Mouse (Mus musculus) kidney, adult 8-10 months (tissue): Measurements from ENCODE around the gene Kpna2.
"Not testable (repeated sequence)": the region's sequence is repeated elsewhere in the genome, so short reads cannot be mapped to it uniquely, and the experiment has no call there.

ENCODE experiments used
- DNase-seq, 2 experiments: peaks; one replicate each; pipeline ENCODE4 v3.0.0; 2022

Gene Kpna2

DNA sequence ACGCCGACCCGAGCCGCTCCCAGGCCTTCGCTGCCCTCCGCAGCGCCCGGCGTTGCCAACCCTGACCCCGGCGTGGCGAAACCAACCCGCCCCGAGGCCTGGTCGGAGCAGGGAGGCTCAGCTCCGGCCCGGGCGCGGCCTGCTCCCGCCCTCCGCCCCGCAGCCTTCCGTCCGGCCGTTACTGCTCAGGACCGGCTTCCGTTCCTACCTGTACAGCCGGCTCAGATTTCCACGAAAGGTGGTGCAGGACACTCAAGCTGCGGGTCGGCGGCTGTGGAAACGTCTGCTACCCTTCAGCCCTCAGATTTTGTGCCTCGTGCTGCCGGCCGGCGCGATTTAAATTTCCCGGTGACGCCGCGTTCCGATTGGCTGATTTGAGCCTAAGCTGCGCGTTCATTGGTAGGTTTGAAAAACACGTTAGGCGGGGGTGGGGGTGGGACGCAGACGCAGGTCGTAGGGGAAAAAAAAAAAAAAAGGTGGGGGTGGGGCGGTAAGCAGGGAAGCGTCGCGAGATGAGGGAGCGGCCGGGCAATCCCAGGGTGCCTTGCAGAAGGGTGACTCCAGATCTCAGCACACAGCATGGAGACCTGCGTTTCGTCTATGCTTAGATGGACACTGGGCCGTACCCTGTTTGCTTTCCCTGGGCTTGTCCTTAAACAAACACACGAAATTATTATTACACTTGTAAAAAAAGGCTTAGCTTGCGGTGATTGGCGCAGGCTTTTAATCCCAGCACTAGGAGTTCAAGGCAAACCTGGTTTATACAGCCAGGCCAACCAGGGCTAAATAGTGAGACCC, at the start of gene Kpna2:
TSS of gene Kpna2 (minus strand) at position 391 of the 798 bp plus-strand sequence.
- DNase-seq, result peak; percentile 91 to 92

GRCm38 (mm10) chr11:107046766-107047620, 47.7 kb upstream of the Kpna2 start:
- no peak for DNase-seq

- DNase-seq, result no peak
These were observed 46.2 kb upstream of the Kpna2 start for GRCm38 (mm10) chr11:107045546-107045945.

GRCm38 (mm10) chr11:107044321-107044720, 45.0 kb upstream of the Kpna2 start:
- peak; percentile 52 to 61 for DNase-seq

GRCm38 (mm10) chr11:107043361-107043760, 44.0 kb upstream of the Kpna2 start:
- DNase-seq, result peak in 1 of 2 experiments; percentile 63

DNA sequence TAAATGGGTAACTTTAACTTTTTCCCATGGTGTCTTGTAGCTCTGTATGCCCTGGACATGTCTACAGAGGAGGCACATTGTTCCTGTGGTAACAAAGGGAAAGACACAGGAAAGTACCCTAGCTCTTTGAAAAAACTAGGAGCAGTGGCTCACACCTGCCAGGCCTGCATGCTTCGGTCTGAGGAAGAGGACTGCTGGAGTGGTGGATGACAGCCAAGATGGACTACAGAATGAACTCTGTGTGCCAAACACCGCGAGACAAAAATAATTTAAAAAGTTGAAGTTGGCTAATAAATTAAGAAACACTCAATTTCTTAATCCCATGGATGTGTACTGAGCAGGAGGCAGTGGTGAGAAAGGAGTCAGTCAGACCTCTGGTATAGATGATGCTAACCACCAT, 42.1 kb upstream of the Kpna2 start:
- no peak for DNase-seq

GRCm38 (mm10) chr11:107039417-107039816, 40.1 kb upstream of the Kpna2 start:
- DNase-seq, result no peak

DNA sequence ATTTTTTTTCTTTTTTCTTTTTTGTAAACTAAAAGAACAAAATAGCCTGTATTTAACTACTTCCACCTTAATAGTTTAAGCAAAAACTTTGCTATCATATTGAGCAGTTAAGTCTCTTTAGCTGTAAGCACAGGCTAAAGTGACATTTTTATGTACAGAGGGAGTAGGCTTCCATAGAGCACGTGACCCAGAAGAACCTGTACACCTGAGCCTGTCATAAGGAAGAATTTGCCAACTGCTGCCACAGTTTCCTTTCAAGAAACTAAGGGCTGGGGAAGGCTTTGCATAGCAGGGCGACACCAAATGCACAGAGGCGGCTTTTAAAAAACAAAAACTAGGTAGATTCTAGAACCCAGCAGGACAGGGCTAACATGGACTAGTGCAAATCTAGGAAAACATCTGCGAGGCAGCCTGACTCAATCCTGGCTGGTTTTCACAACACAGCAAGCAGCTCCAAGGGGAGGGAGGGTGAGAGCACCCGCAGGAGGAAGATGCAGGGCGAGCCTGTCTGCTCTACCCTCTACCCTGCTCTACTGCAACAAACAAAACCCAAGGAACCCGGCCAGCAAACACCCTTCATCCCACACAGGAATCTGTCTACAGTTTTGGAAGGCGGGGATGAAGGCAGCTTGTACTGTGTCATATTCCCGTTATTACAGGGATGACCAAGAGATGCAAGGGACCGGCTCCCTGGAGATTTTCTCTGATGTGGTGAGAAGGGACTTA, 34.9 kb upstream of the Kpna2 start:
- DNase-seq, result no peak

DNA sequence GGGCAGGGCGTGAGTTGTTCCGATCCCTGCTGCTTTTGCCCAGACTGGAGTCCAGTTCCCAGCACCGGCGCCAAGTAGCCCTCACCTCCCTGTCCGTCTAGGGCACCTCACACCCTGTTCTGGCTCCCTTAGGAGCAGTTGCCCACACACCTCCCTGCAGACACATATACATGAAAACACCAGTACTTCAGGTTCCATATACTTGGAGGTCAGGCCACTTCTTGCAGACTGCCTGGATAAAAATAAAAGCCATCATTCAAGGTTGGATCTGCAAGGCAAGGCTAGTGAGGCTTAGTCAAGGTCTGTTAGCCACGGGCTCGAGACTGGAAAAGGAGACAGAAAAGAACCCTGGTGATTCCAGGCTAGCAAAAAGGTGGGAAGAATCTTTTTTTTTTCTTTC, 32.3 kb upstream of the Kpna2 start:
- DNase-seq, result no peak

DNA sequence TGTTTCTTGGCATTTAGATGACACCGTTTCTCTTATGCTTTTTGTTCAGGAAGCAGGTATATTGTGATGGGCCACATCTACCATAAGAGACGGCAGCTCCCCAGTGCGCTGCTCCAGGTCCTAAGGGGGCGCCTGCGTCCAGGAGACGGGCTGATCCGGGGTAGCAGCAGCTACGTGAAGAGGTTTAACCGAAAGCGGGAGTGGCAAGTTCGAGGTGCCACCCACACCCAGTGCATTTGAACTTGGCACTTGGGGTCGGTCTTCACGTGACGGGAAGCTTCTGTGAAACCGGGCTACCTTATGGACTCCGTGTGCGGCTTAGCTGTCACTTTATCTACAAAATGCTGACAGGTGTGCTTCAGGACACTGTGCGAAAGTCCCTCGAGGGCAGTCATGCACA, 30.2 kb upstream of the Kpna2 start:
- DNase-seq, result no peak

DNA sequence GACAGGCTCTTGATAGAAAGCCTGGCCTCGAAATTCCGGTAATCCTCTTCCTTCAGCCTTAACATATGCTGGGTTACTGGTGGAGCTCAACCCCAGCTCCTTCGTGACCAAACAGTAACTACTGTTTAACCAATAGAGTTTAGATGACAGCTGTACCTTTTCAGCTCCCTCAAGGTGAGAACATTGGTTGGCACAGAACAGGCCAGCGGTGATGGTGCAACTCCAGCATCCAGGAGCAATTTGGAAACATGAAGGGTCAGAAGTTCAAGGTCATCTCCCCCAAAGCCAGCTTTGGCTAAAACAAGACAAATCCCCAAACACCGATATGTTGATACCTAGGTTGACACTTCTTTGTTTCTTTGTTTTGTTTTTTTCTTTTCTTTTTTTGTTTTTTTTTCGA, 29.4 kb upstream of the Kpna2 start:
- DNase-seq, result no peak

DNA sequence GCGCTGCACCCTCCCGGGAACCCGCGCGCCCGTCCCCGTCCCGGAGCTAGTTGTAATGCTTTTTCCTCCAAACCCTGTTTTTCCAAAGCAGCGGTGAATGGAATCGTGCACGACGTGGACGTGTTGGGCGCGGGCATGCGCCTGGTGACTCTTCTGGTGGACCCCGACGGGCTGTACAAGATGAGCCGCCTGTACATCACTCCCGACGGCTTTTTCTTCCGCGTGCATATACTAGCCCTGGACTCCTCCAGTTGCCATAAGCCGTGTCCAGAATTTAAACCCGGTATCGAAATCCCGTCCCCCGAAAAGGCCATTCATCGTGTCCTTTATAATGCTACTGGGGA, 28.9 kb upstream of the Kpna2 start:
- no peak for DNase-seq

DNA sequence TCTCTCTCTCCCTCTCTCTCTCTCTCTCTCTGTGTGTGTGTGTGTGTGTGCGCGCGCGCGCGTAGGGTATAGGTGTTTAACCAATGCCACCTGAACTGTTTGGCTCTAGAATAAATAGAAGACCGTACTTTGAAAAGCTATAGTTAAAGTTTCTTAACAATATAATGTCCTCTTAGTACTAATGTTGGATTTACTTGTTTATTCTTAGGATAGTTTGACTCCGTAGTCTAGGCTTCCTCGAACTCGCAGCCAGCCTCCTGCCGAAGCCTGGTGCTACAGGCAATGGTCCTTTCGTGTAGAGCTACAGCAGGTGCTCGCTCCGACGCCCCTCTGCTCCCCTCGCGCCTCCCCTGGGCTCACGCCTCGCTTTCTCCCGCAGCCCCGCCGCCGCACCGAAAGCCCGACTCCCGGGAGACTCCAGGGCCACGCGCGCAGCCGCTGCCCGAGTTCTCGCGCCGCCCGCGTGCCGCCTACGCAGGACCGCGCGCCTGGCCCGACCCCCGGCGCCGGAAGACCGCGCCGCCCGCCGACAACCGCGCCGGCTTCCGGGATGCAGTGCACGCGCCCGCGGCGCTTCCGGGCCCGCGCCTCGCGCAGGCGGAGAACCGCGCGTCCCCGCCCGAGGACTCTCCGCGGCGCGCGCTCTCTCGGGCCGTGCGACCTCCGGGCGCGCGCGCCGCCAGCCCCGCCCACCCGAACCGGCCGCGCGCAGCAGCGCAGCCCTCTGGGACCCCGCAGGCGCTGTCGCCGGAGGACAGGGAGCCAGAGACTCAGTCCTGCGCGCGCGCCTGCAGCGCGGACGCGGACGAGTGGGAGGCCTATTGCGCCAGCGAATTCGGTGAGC, 28.3 kb upstream of the Kpna2 start:
- peak; percentile 79 to 81 for DNase-seq

DNA sequence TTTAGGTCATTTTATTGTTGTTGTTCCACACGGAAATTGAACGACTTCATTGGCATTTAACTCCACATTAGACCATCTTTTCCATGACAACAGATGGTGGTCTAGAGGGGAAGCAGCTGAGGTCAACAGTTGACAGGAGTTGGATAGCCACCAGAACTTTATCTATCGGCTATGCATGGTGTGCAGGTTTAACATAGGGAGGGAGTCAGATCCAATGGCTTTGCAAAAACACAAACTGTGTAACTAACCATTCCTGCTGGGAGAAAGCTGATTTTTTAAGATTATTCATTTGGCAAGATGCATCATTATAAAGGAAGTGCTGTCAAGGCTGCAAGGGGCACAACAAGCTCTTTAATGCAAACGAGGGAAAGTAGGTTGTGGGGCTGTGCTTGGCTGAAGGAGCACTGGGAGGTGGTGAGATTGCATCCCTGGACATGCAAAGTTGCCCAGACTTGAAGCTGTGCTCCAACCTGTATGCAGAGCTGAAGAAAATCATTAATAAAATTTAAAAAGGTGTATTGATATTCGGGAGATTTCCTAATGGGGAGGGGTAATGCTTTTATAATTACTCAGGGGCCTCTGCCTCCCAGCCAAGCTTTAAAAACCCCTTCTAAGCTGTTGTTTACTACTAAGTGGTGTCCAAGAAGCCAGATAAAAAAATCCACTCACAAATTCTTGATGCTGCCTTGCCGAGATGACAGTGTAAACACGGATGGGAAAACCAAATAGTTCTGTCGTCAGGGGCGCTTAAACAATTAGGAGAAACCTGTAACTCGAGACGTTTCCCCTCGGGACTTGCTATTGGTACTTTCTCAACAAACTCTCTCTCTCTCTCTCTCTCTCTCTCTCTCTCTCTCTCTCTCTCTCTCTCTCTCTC, 27.5 kb upstream of the Kpna2 start:
- no peak for DNase-seq

DNA sequence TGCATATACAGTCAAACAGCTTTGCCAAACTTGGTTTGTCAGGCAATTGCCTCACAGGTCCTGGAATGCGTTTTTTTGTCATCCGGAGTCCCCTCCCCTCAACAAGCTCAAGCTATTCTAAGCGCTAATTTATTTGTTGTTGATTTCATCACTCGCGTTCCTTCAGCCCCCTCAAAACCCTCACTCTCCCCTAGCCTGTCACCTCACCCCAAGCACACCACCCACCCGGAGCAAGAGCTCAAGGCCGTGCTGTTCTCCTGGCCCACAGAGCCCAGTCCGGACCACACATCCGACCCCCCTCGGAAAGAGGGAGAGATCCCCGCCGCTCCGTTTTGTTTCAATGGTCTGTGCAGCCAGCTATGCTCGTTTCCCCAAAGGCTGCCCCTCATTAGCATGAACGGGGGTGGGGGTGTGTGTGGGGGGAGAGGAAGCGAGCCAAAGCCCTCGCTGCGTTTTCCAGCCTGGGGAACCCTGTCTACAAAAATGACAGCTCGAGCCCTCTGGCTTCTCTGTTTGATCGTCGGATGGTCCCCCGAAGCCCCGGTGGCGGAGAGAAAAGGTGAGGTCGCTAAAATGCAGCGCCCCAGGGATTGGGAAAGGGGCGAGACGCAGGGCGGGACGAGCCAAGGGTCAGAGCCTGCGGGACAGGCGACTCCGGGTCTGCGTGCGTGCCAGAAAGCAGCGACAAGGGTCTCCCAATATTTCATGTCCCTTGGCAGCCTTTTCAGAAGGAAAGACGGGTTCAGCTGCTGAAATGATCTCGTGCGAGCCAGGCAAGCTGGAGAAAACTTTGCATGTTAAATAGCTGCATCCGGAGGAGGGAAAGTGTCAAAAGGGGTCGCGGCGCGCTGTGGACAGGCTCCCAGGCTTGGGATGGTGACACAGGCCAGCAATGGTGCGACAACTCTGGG, 26.3 kb upstream of the Kpna2 start, which contains the start of gene 1810010H24Rik:
TSS of gene 1810010H24Rik (plus strand) at position 271 of the 911 bp plus-strand sequence.
- DNase-seq, result peak in 1 of 2 experiments; percentile 19

DNA sequence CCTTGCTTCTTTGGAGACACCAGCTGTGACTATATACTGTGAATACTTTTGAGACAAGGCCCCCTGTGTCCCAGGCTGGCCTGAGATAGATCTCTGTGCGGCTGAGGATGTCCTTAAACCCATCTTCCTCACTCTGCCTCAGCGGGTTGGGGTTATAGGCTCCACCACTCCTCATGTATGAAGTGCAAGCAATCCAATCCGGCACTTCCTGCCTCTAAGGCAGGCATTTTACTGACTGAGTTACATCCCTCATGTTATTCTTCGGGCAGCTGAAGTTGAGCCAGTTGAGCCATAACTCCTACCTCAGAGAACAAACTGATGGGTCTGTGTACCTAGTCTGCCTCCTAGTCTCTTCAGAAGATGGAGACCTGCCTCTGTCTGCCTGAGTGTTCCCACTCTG, 25.1 kb upstream of the Kpna2 start:
- no peak for DNase-seq

- DNase-seq, result no peak
These were observed 22.8 kb upstream of the Kpna2 start for GRCm38 (mm10) chr11:107022050-107022683.

- DNase-seq, result not testable (repeated sequence)
These were observed 20.4 kb upstream of the Kpna2 start for GRCm38 (mm10) chr11:107019722-107020121.

DNA sequence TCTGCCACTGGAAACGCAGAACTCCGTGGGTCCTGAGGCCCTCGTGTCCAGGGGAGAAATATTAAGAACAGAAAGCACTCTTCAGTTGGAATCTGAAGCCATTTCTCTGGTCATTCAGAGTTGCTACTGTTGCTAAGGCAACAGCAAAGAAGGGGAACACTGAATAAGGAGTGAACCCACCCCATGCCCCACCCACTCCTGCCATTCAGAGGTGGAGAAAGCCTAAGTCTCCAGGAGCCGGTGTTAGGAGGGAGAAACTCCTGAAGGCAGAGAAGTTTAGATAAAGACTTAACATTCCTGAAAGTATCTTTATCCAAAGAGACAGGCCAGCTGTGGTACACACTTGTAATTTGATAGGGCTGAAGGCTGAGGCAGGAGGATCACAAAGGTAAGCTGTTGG, 20.0 kb upstream of the Kpna2 start:
- DNase-seq, result no peak

GRCm38 (mm10) chr11:107018606-107019005, 19.3 kb upstream of the Kpna2 start:
- DNase-seq, result no peak
